Mouse (Mus musculus) lung, embryonic 15.5 days (tissue): ENCODE results near the gene Rab44. TPM values are rescaled to one million over a fixed set of nuclear protein-coding genes. Genes with fewer than 3 reads are reported as not detected.

Experiments used
- ATAC-seq: fragments of 200-750 bp; cut with Nextera tagmentation; 2 replicates; pipeline ENCODE4 v1.8.0; 2017; ENCODE audit warnings: moderate number of reproducible peaks, borderline replicate concordance; ENCODE audit not compliant: low FRiP score, low TSS enrichment; ENCODE audit errors: extremely low read depth
- H3K27ac ChIP-seq: fragments of 300-500 bp; sonication (generic); 2 replicates; pipeline ENCODE4 v1.5.1; 2015; ENCODE audit warnings: moderate library complexity, mild to moderate bottlenecking, inconsistent platforms
- H3K27me3 ChIP-seq: fragments of 300-500 bp; sonication (generic); 2 replicates; pipeline ENCODE4 v1.6.1; 2015; ENCODE audit warnings: inconsistent platforms
- H3K36me3 ChIP-seq: fragments of 300-500 bp; sonication (generic); 2 replicates; pipeline ENCODE4 v1.6.1; 2015; ENCODE audit warnings: inconsistent platforms
- H3K4me1 ChIP-seq: fragments of 300-500 bp; sonication (generic); 2 replicates; pipeline ENCODE4 v1.6.1; 2015; ENCODE audit warnings: inconsistent platforms
- H3K4me2 ChIP-seq: fragments of 300-500 bp; sonication (generic); 2 replicates; pipeline ENCODE4 v1.6.1; 2015; ENCODE audit warnings: inconsistent platforms, mild to moderate bottlenecking, moderate library complexity
- H3K4me3 ChIP-seq: fragments of 300-500 bp; sonication (generic); 2 replicates; pipeline ENCODE4 v1.5.1; 2015; ENCODE audit warnings: mild to moderate bottlenecking, inconsistent platforms
- H3K9ac ChIP-seq: fragments of 300-500 bp; sonication (generic); 2 replicates; pipeline ENCODE4 v1.6.1; 2015; ENCODE audit warnings: inconsistent platforms
- H3K9me3 ChIP-seq: fragments of 300-500 bp; sonication (generic); 2 replicates; pipeline ENCODE4 v1.6.1; 2016; ENCODE audit warnings: inconsistent platforms
- WGBS: fragments of 180-500 bp; shearing (Covaris S2); methylation state at CpG from one replicate; pipeline ENCODE4 v1.1.7; 2015; 5-methylcytosine and 5-hydroxymethylcytosine counted together
- polyA plus RNA-seq: library from polyadenylated mRNA; unstranded; fragments of >200 nt; fragmentation: Nextera tagmentation; extraction: Ambion mirVana; gene quantifications from 2 replicates; pipeline ENCODE4 v1.2.1, GENCODE M21; 2015

Gene Rab44
- polyA plus RNA-seq, 1 experiment from 2014 or later: 1.4 TPM

DNA sequence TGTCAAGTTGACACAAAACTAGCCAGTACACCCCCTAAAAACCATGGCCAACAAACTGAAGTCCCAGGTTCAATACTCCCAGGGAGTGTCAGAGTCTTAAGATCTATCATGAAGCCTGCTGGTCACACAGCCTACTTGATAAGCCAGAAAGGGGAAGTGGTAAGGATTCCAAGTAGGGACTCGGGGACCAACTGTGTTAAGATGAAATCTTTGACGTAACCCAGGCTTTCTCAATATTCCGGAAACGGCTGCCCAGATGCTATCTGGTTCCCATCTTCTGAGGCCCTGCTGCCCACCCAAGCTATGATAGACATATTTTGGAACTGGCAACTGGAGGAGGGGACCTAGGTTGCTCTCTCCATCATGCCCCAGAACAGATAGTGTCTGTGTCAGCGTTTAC is 2.6 kb upstream of the Rab44 start:
- Histone ChIP-seq H3K9me3 (no peaks in the 10 kb centered on the region), H3K36me3 (no peaks in the 10 kb centered on the region), H3K27me3 (no peaks in the 10 kb centered on the region), H3K4me2 (no peak overlapping the region), H3K4me3 (no peak overlapping the region), H3K9ac (no peak overlapping the region), H3K27ac (no peak overlapping the region), H3K4me1 (no peaks in the 10 kb centered on the region)
- ATAC-seq: no peak
- WGBS: 80% methylated on average over 5 of the region's 5 CpGs

DNA sequence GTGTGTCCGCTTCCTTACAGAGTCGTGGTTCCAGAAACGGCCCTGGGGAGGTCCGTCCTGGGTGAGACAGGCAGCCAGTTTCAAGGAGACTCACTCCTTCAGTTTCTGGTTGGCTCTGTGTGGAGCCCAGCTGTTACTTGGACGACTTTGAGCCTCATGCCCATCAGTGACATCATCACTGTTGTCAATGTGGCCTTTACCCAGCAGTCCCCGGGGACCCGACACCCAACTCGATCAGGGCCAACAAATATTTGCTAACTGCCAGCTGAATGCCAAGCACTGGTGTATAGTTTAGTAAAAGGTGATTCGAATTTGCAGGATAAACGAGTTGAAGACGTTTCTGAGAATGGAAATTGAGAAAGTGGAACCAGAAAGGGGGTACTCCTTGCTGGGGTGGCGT is 2.1 kb downstream of the Rab44 start:
- Histone ChIP-seq H3K27ac (no peak overlapping the region), H3K36me3 (no peaks in the 10 kb centered on the region), H3K9ac (no peak overlapping the region), H3K9me3 (no peaks in the 10 kb centered on the region), H3K4me2 (no peak overlapping the region), H3K4me1 (no peaks in the 10 kb centered on the region), H3K27me3 (no peaks in the 10 kb centered on the region), H3K4me3 (no peak overlapping the region)
- ATAC-seq: no peak
- 58% methylated on average over 12 of the region's 12 CpGs for WGBS

DNA sequence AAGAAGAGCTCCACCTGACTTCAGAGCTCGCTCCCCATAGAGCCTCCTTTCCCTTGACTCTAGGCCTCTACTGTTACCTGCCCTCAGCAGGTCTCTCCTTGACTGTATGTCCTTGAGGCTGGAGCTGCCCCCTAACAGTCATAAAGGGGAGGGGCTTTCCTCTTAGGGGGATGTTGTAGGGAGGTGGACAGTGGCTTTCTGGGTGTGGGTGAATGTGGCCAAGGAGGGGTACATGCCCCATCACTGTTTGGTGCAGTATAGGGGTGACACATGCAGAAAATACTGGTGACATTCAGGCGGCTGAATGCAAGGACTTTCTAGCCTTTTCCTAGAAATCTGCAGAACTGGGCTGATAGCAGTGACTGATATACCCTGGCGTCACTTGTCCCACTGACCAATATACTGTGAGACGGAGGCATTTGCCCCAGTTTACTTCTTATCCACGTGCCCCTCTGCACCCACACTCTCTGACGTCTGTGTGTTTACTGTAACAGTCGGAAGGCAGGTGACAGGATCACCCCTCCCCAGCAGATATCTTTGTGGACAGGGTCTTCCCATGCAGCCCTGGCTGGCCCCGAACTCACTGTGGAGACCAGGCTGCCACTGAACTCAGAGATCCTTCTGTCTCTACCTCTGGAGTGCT is 3.2 kb downstream of the Rab44 start:
- no peaks in the 10 kb centered on the region for H3K9me3 ChIP-seq
- no peak overlapping the region for H3K4me2 ChIP-seq
- H3K9ac ChIP-seq: no peak overlapping the region
- WGBS: 52% methylated on average over 8 of the region's 8 CpGs
- H3K36me3 ChIP-seq: no peaks in the 10 kb centered on the region
- no peaks in the 10 kb centered on the region for H3K27me3 ChIP-seq
- H3K27ac ChIP-seq: no peak overlapping the region
- H3K4me1 ChIP-seq: no peaks in the 10 kb centered on the region
- H3K4me3 ChIP-seq: no peak overlapping the region
- no peak for ATAC-seq

DNA sequence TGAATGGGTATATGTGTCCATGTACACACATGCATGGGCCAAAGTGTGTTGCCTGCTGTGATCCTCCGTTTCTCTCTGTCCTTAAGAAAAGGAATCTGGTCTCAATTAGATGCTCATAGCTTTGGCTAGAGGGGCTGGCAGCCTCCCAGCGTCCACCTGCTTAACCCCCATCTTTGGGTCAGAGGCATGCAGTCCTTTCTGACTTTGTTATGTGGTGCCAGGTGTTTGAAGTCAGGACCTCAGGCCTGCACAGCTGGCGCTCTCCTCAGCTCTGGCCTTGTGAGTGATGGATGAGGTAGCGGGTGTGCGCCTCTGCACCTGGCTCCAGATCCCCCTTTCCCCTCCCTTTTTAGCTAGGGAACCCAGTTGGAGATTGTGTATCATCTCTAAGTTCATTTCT is 4.1 kb downstream of the Rab44 start:
- Histone ChIP-seq H3K36me3 (no peaks in the 10 kb centered on the region), H3K4me2 (no peak overlapping the region), H3K4me3 (no peak overlapping the region), H3K27me3 (no peaks in the 10 kb centered on the region), H3K9me3 (no peaks in the 10 kb centered on the region), H3K4me1 (peaks cover 7% of the 10 kb centered on the region), H3K27ac (no peak overlapping the region), H3K9ac (no peak overlapping the region)
- ATAC-seq: no peak
- 21% methylated on average over 5 of the region's 5 CpGs for WGBS

- Histone ChIP-seq H3K4me2 (no peak overlapping the region), H3K4me3 (no peak overlapping the region), H3K36me3 (no peaks in the 10 kb centered on the region), H3K4me1 (peaks cover 16% of the 10 kb centered on the region), H3K9me3 (no peaks in the 10 kb centered on the region), H3K9ac (no peak overlapping the region), H3K27me3 (no peaks in the 10 kb centered on the region), H3K27ac (no peak overlapping the region)
- no peak for ATAC-seq
- WGBS: 55% methylated on average over 12 of the region's 12 CpGs
Measured at GRCm38 (mm10) chr17:29120666-29121065, 6.7 kb downstream of the Rab44 start.

GRCm38 (mm10) chr17:29122817-29123216 is 8.9 kb downstream of the Rab44 start:
- Histone ChIP-seq H3K27me3 (no peaks in the 10 kb centered on the region), H3K4me2 (no peak overlapping the region), H3K4me3 (no peak overlapping the region), H3K4me1 (peaks cover 16% of the 10 kb centered on the region), H3K27ac (no peak overlapping the region), H3K9ac (no peak overlapping the region), H3K36me3 (no peaks in the 10 kb centered on the region), H3K9me3 (no peaks in the 10 kb centered on the region)
- ATAC-seq: no peak
- 37% methylated on average over 6 of the region's 6 CpGs for WGBS

DNA sequence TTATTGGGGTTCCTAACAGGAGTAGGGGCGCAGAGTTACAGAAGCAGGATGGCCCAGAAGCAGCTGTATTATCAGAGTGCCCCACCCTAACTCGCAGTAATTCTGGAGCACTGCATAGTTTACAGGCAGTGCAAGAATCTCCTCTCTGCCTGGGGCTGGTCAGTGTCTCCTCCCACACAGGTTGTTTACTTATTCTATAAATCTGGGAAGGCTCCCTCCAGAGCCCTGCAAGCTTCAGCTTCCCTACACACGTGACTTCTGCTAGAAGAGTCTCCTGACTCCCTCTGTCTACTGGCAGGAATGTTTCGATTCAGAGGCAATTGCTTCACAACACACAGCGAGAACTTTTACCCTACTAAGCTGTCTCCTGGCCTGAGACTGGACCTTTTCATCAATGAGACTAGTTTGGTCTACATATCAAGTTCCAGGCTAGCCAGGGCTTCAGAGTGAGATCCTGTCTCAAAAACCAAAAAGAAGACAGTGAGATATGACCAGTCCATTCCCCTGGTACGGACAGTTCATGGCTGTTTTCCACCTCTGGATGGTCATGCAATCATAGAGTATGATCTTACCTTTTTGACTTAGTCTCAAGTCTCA is 9.7 kb downstream of the Rab44 start:
- H3K4me3 ChIP-seq: no peak overlapping the region
- H3K9me3 ChIP-seq: no peaks in the 10 kb centered on the region
- H3K9ac ChIP-seq: no peak overlapping the region
- peaks cover 16% of the 10 kb centered on the region for H3K4me1 ChIP-seq
- 37% methylated on average over 6 of the region's 6 CpGs for WGBS
- no peak overlapping the region for H3K4me2 ChIP-seq
- no peaks in the 10 kb centered on the region for H3K27me3 ChIP-seq
- ATAC-seq: peak; percentile 81; the same call in 1 of the 2 replicates
- no peaks in the 10 kb centered on the region for H3K36me3 ChIP-seq
- no peak overlapping the region for H3K27ac ChIP-seq

DNA sequence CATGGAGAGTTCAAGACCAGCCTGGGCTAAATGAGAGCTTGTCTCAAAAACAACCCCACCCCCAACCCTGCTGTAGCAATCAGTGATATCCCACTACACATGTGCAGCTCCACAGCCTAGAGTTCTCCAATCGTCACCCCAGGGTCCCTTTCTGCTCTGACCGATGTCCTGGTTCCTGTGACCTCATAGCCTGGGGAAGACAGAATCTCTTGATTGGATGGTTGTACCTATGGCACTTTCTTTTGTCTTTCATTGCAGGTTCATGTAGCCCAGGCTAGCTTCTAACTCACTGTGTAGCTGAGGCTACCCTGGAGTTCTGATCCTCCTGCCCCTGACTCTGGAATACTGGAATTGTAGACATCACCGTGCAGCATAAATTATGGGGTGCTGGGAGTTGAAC is 12.6 kb downstream of the Rab44 start:
- 90% methylated on average over 3 of the region's 3 CpGs for WGBS

GRCm38 (mm10) chr17:29129341-29129740 is 15.4 kb downstream of the Rab44 start:
- Histone ChIP-seq H3K4me2 (no peak overlapping the region), H3K9me3 (no peaks in the 10 kb centered on the region), H3K27ac (no peak overlapping the region), H3K4me1 (no peaks in the 10 kb centered on the region), H3K27me3 (no peaks in the 10 kb centered on the region), H3K4me3 (no peak overlapping the region), H3K36me3 (no peaks in the 10 kb centered on the region), H3K9ac (no peak overlapping the region)
- 57% methylated on average over 5 of the region's 5 CpGs for WGBS
- no peak for ATAC-seq

More for the DNA sequence above, 12.6 kb downstream of the Rab44 start:
- Histone ChIP-seq H3K4me2 (no peak overlapping the region), H3K27me3 (no peaks in the 10 kb centered on the region), H3K27ac (no peak overlapping the region), H3K9ac (no peak overlapping the region), H3K36me3 (no peaks in the 10 kb centered on the region), H3K9me3 (no peaks in the 10 kb centered on the region), H3K4me1 (peaks cover 16% of the 10 kb centered on the region), H3K4me3 (no peak overlapping the region)
- no peak for ATAC-seq

GRCm38 (mm10) chr17:29135066-29135465 is 21.1 kb downstream of the Rab44 start:
- no peak for ATAC-seq
- H3K27ac ChIP-seq: no peak overlapping the region
- no peaks in the 10 kb centered on the region for H3K36me3 ChIP-seq
- H3K27me3 ChIP-seq: no peaks in the 10 kb centered on the region
- H3K9me3 ChIP-seq: no peaks in the 10 kb centered on the region
- no peaks in the 10 kb centered on the region for H3K4me1 ChIP-seq
- WGBS: 54% methylated on average over 5 of the region's 5 CpGs
- H3K4me2 ChIP-seq: no peak overlapping the region
- H3K9ac ChIP-seq: no peak overlapping the region
- H3K4me3 ChIP-seq: no peak overlapping the region

DNA sequence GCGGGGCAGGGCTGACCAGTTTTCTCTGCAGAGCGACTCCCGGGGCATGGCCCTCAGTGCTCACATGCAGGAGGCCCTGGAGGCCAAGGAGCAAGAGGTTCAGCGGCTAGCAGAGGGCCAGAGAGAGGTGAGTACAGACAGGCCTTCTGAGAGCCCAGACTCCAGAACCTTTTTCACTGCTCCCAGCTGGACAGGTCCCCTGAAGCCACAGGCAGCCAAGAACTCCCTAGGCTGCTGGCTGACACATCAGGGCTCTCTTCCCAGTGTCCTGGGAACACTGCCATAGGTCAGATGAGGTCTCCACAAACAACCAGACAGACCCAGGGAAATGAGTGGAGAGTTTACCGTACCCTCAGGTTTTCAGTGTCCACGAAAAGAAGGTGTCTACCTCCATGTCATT is 22.3 kb downstream of the Rab44 start:
- 46% methylated on average over 6 of the region's 6 CpGs for WGBS
- H3K4me3 ChIP-seq: no peak overlapping the region
- no peaks in the 10 kb centered on the region for H3K27me3 ChIP-seq
- no peak overlapping the region for H3K9ac ChIP-seq
- no peak overlapping the region for H3K27ac ChIP-seq
- H3K36me3 ChIP-seq: no peaks in the 10 kb centered on the region
- no peak for ATAC-seq
- no peak overlapping the region for H3K4me2 ChIP-seq
- no peaks in the 10 kb centered on the region for H3K4me1 ChIP-seq
- H3K9me3 ChIP-seq: no peaks in the 10 kb centered on the region

- 80% methylated on average over 7 of the region's 7 CpGs for WGBS
- H3K27ac ChIP-seq: no peak overlapping the region
- no peak overlapping the region for H3K4me2 ChIP-seq
- ATAC-seq: no peak
- H3K27me3 ChIP-seq: no peaks in the 10 kb centered on the region
- no peaks in the 10 kb centered on the region for H3K9me3 ChIP-seq
- H3K4me3 ChIP-seq: no peak overlapping the region
- no peaks in the 10 kb centered on the region for H3K36me3 ChIP-seq
- no peak overlapping the region for H3K9ac ChIP-seq
- no peaks in the 10 kb centered on the region for H3K4me1 ChIP-seq
Measured at GRCm38 (mm10) chr17:29137906-29138305, 24.0 kb downstream of the Rab44 start.
